Mouse (Mus musculus) megakaryocyte, embryonic 14.5 days (primary cell): ENCODE results near the gene St7. TPM values are rescaled to one million over a fixed set of nuclear protein-coding genes. Genes with fewer than 3 reads are reported as not detected.

Experiments
- H3K27me3 ChIP-seq: replicated peaks from 2 replicates; pipeline ENCODE3; 2012; ENCODE audit warnings: inconsistent platforms
- H3K36me3 ChIP-seq: replicated peaks from 2 replicates; pipeline ENCODE3; 2012; ENCODE audit warnings: low read length, inconsistent platforms, mixed read lengths
- H3K4me1 ChIP-seq: 2 replicates; pipeline ENCODE4 v1.6.1; 2012; ENCODE audit warnings: inconsistent platforms
- H3K4me3 ChIP-seq: replicated peaks from 2 replicates; pipeline ENCODE3; 2012; ENCODE audit warnings: moderate library complexity, mild to moderate bottlenecking, inconsistent platforms
- H3K9me3 ChIP-seq: 2 replicates; pipeline ENCODE4 v1.6.1; 2012; ENCODE audit warnings: inconsistent platforms
- FLI1 ChIP-seq: IDR thresholded peaks from 2 replicates; pipeline ENCODE4 v1.6.1; 2012; ENCODE audit warnings: low read length, inconsistent platforms, mixed read lengths
- GATA1 ChIP-seq: IDR thresholded peaks from 3 replicates; pipeline ENCODE4 v1.6.1; 2012; ENCODE audit warnings: mixed read lengths, low read length, inconsistent platforms, borderline replicate concordance
- polyA plus RNA-seq: library from polyadenylated mRNA; stranded (reverse); fragments of >175 nt; gene quantifications from 2 replicates; pipeline ENCODE4 v1.2.3, GENCODE M21; 2012; ENCODE audit warnings: low replicate concordance; ENCODE audit not compliant: insufficient read depth

Gene St7
- polyA plus RNA-seq, 1 experiment = 7.1 TPM

GRCm38 (mm10) chr6:17733951-17734411, 41.2 kb downstream of the St7 start:
- no peak for TF ChIP-seq GATA1
- TF ChIP-seq FLI1 = no peak
- Histone ChIP-seq H3K4me3 (peak overlapping the region; percentile 62), H3K4me1 (peaks cover 73% of the 10 kb centered on the region), H3K27me3 (no peaks in the 10 kb centered on the region), H3K9me3 (no peaks in the 10 kb centered on the region), H3K36me3 (no peaks in the 10 kb centered on the region)

- Histone ChIP-seq H3K4me3 (no peak overlapping the region), H3K4me1 (peaks cover 80% of the 10 kb centered on the region), H3K9me3 (no peaks in the 10 kb centered on the region), H3K27me3 (no peaks in the 10 kb centered on the region), H3K36me3 (no peaks in the 10 kb centered on the region)
- TF ChIP-seq GATA1 (no peak), FLI1 (no peak)
These were observed 44.7 kb downstream of the St7 start for GRCm38 (mm10) chr6:17737262-17737948.

GRCm38 (mm10) chr6:17740128-17740527, 47.4 kb downstream of the St7 start:
- H3K27me3 ChIP-seq = no peaks in the 10 kb centered on the region
- no peak for TF ChIP-seq FLI1
- TF ChIP-seq GATA1 = no peak
- peaks cover 78% of the 10 kb centered on the region for H3K4me1 ChIP-seq
- H3K9me3 ChIP-seq = no peaks in the 10 kb centered on the region
- H3K36me3 ChIP-seq = no peaks in the 10 kb centered on the region
- no peak overlapping the region for H3K4me3 ChIP-seq

- H3K27me3 ChIP-seq = no peaks in the 10 kb centered on the region
- peaks cover 3% of the 10 kb centered on the region for H3K36me3 ChIP-seq
- no peaks in the 10 kb centered on the region for H3K9me3 ChIP-seq
- TF ChIP-seq FLI1 (no peak), GATA1 (no peak)
- peak overlapping the region; percentile 38 for H3K4me3 ChIP-seq
- H3K4me1 ChIP-seq = peaks cover 77% of the 10 kb centered on the region
These were observed 48.9 kb downstream of the St7 start for GRCm38 (mm10) chr6:17741639-17742038.

- Histone ChIP-seq H3K27me3 (no peaks in the 10 kb centered on the region), H3K36me3 (peaks cover 5% of the 10 kb centered on the region), H3K4me1 (peaks cover 76% of the 10 kb centered on the region), H3K4me3 (peak overlapping the region; percentile 83), H3K9me3 (no peaks in the 10 kb centered on the region)
- TF ChIP-seq GATA1 (no peak), FLI1 (no peak)
These were observed 49.5 kb downstream of the St7 start for GRCm38 (mm10) chr6:17742209-17742608.

GRCm38 (mm10) chr6:17743325-17743724, 50.6 kb downstream of the St7 start:
- TF ChIP-seq FLI1 = no peak
- TF ChIP-seq GATA1 = peak; percentile 78; the same call in 1 of the 3 replicates
- Histone ChIP-seq H3K27me3 (no peaks in the 10 kb centered on the region), H3K36me3 (peaks cover 14% of the 10 kb centered on the region), H3K4me3 (peak overlapping the region; percentile 83), H3K4me1 (peaks cover 76% of the 10 kb centered on the region), H3K9me3 (no peaks in the 10 kb centered on the region)

- Histone ChIP-seq H3K4me3 (no peak overlapping the region), H3K4me1 (peaks cover 71% of the 10 kb centered on the region), H3K36me3 (peaks cover 23% of the 10 kb centered on the region), H3K27me3 (no peaks in the 10 kb centered on the region), H3K9me3 (no peaks in the 10 kb centered on the region)
- TF ChIP-seq GATA1 (no peak), FLI1 (no peak)
These were observed 55.0 kb downstream of the St7 start for GRCm38 (mm10) chr6:17747724-17748123.

- H3K4me1 ChIP-seq = peaks cover 71% of the 10 kb centered on the region
- no peak for TF ChIP-seq FLI1
- no peak for TF ChIP-seq GATA1
These were observed 56.3 kb downstream of the St7 start for GRCm38 (mm10) chr6:17748866-17749582.

GRCm38 (mm10) chr6:17749596-17749995, 56.9 kb downstream of the St7 start:
- TF ChIP-seq FLI1 (no peak), GATA1 (no peak)
- Histone ChIP-seq H3K9me3 (no peaks in the 10 kb centered on the region), H3K27me3 (no peaks in the 10 kb centered on the region), H3K36me3 (peaks cover 37% of the 10 kb centered on the region), H3K4me3 (peak overlapping the region; percentile 94), H3K4me1 (peaks cover 73% of the 10 kb centered on the region)

More at GRCm38 (mm10) chr6:17748866-17749582, 56.3 kb downstream of the St7 start:
- H3K36me3 ChIP-seq = peaks cover 31% of the 10 kb centered on the region
- H3K9me3 ChIP-seq = no peaks in the 10 kb centered on the region
- peak overlapping the region; percentile 94 for H3K4me3 ChIP-seq
- no peaks in the 10 kb centered on the region for H3K27me3 ChIP-seq

- H3K9me3 ChIP-seq = no peaks in the 10 kb centered on the region
- TF ChIP-seq FLI1 (no peak), GATA1 (no peak)
- H3K27me3 ChIP-seq = no peaks in the 10 kb centered on the region
- peak overlapping the region; percentile 94 for H3K4me3 ChIP-seq
- peaks cover 74% of the 10 kb centered on the region for H3K4me1 ChIP-seq
- H3K36me3 ChIP-seq = peaks cover 42% of the 10 kb centered on the region
These were observed 57.4 kb downstream of the St7 start for GRCm38 (mm10) chr6:17750041-17750660.

- TF ChIP-seq FLI1 (no peak), GATA1 (no peak)
- H3K4me3 ChIP-seq = peak overlapping the region; percentile 94
- H3K27me3 ChIP-seq = no peaks in the 10 kb centered on the region
- no peaks in the 10 kb centered on the region for H3K9me3 ChIP-seq
- peaks cover 74% of the 10 kb centered on the region for H3K4me1 ChIP-seq
- H3K36me3 ChIP-seq = peaks cover 46% of the 10 kb centered on the region
These were observed 58.2 kb downstream of the St7 start for GRCm38 (mm10) chr6:17750957-17751356.
